12 mouse cellular contexts compared by ENCODE assay signal in genomic region chr10:26034931-26035330, GRCm38 (mm10). TPM values are rescaled to one million over a fixed set of nuclear protein-coding genes. Genes with fewer than 3 reads are reported as not detected.
A peak's percentile ranks its signal among the peaks of the same experiment; 100 is the strongest.
DNase-seq lines count a peak whose midpoint lies in the region; ATAC-seq lines count a peak whose summit lies in the region.
"Had no signal": no experiment of that assay in that cellular context is flagged by ENCODE, and none has a peak within 500 bp of the region (broad histone marks: within the 10 kb centered on the region; RNA-seq: fewer than 3 reads in every experiment).

No protein-coding gene starts in this region.

- H3K9me3 ChIP-seq in midbrain, embryonic 16.5 days (replicated peaks; ENCODE audit: control insufficient read depth, low read length, poor library complexity, severe bottlenecking) = no peaks in the 10 kb centered on the region
- no peaks in the 10 kb centered on the region for H3K9me3 ChIP-seq in midbrain, embryonic 11.5 days (ENCODE audit: control insufficient read depth, low read length)
- H3K9me3 ChIP-seq: lung, embryonic 15.5 days had no signal

- H3K27me3 ChIP-seq in midbrain, embryonic 16.5 days (ENCODE audit: control insufficient read depth, insufficient read depth, low read depth, low read length) = no peaks in the 10 kb centered on the region
- H3K27me3 ChIP-seq in midbrain, embryonic 11.5 days (ENCODE audit: control insufficient read depth, insufficient read depth, low read length) = no peaks in the 10 kb centered on the region
- H3K27me3 ChIP-seq: lung, embryonic 15.5 days had no signal

- H3K9ac ChIP-seq in midbrain, embryonic 16.5 days (ENCODE audit: low read depth, low read length) = no peak overlapping the region
- no peak overlapping the region for H3K9ac ChIP-seq in midbrain, embryonic 11.5 days (ENCODE audit: low read length)
- H3K9ac ChIP-seq: lung, embryonic 15.5 days had no signal

- H3K4me1 ChIP-seq in midbrain, embryonic 16.5 days (ENCODE audit: control insufficient read depth, insufficient read depth, low read length) = no peaks in the 10 kb centered on the region
- no peaks in the 10 kb centered on the region for H3K4me1 ChIP-seq in midbrain, embryonic 11.5 days (ENCODE audit: control insufficient read depth, insufficient read depth, low read length)
- H3K4me1 ChIP-seq: lung, embryonic 15.5 days had no signal

- no peak overlapping the region for H3K27ac ChIP-seq in midbrain, embryonic 16.5 days (ENCODE audit: low read length)
- H3K27ac ChIP-seq in midbrain, embryonic 11.5 days (ENCODE audit: low read depth, low read length) = no peak overlapping the region
- H3K27ac ChIP-seq: kidney, postnatal 0 days; lung, embryonic 15.5 days had no signal

- no peaks in the 10 kb centered on the region for H3K36me3 ChIP-seq in midbrain, embryonic 16.5 days (ENCODE audit: control insufficient read depth, insufficient read depth, low read length)
- H3K36me3 ChIP-seq in midbrain, embryonic 11.5 days (ENCODE audit: control insufficient read depth, insufficient read depth, low read length) = no peaks in the 10 kb centered on the region
- H3K36me3 ChIP-seq: lung, embryonic 15.5 days had no signal

- H3K4me3 ChIP-seq in midbrain, embryonic 16.5 days (ENCODE audit: low read depth, low read length) = no peak overlapping the region
- no peak overlapping the region for H3K4me3 ChIP-seq in midbrain, embryonic 11.5 days (ENCODE audit: low read depth, low read length)
- H3K4me3 ChIP-seq: lung, embryonic 15.5 days had no signal

- ATAC-seq in midbrain, embryonic 16.5 days = peak; percentile 25; the same call in 1 of the 2 replicates
- no peak for ATAC-seq in midbrain, embryonic 11.5 days (ENCODE audit: low FRiP score)

- DNase-seq in cerebellum, postnatal 10 days = peak; percentile 55 to 77
- no peak for DNase-seq in cerebellum, postnatal 36 days
- no peak for DNase-seq in midbrain, embryonic 11.5 days (ENCODE audit: low spot score, missing footprints)
- peak; percentile 54 to 89 for DNase-seq in left cerebral cortex, adult 8-10 months (ENCODE audit: low spot score in 2 of 2)
- peak; percentile 88 for DNase-seq in telencephalon, adult 2 months (ENCODE audit: low read depth, low spot score)
- DNase-seq in spleen, postnatal 14 days (ENCODE audit: low spot score in 2 of 2) = no peak
- DNase-seq in adrenal gland, adult 8-10 months = no peak
- DNase-seq: gastrocnemius, postnatal 25 days; heart, postnatal 4 days had no signal

- WGBS in midbrain, embryonic 16.5 days = 79% methylated on average over 5 of the region's 5 CpGs
- WGBS in midbrain, embryonic 11.5 days = 87% methylated on average over 5 of the region's 5 CpGs

- no peak overlapping the region for H3K4me2 ChIP-seq in midbrain, embryonic 16.5 days (ENCODE audit: low read length)
- no peak overlapping the region for H3K4me2 ChIP-seq in midbrain, embryonic 11.5 days
- H3K4me2 ChIP-seq: lung, embryonic 15.5 days had no signal

RNA-seq across cellular contexts. Expression of gene Gm9767, which starts 43.1 kb away (rescaled TPM):
- polyA plus RNA-seq in midbrain, embryonic 16.5 days (2015; fragmentation: Nextera tagmentation; extraction: Ambion mirVana) = 1.2 and 2.3 TPM in 2 replicates
- polyA plus RNA-seq in midbrain, embryonic 11.5 days (2014; fragmentation: Nextera tagmentation; extraction: Ambion mirVana) = 0.45 TPM in 1 of 2 replicates, not detected in the other
- 1 to 10 TPM in 1 of 4 experiments, under 1 TPM in 3; 0.66 to 1.0 (median 0.80) TPM for total RNA-seq in left cerebral cortex, adult 8-10 months (2022)
- 1 to 10 TPM in 2 of 4 experiments, under 1 TPM in 2; 0.35 to 2.6 (median 1.3) TPM for total RNA-seq in adrenal gland, adult 8-10 months (2022)
- total RNA-seq: gastrocnemius, postnatal 25 days; heart, postnatal 4 days had no signal
- polyA plus RNA-seq: kidney, postnatal 0 days; lung, embryonic 15.5 days had no signal

RNA-seq across cellular contexts. Expression of gene Tmem200a, which starts 43.9 kb away (rescaled TPM):
- 34.3 and 35.2 TPM in 2 replicates for polyA plus RNA-seq in midbrain, embryonic 16.5 days (2015; fragmentation: Nextera tagmentation; extraction: Ambion mirVana)
- 11.4 and 15.9 TPM in 2 replicates for polyA plus RNA-seq in midbrain, embryonic 11.5 days (2014; fragmentation: Nextera tagmentation; extraction: Ambion mirVana)
- total RNA-seq in left cerebral cortex, adult 8-10 months (2022) = 10 to 100 TPM; 10.9 to 16.1 (median 13.2) TPM
- total RNA-seq in adrenal gland, adult 8-10 months (2022) = 100 to 1,000 TPM in 2 of 4 experiments, 10 to 100 TPM in 2; 55.0 to 147 (median 101) TPM

Comparison
In these comparisons a context has a peak if more than half of its experiments do, and no peak if none do; other contexts are left out.
1. DNase-seq: peak in cerebellum, postnatal 10 days (2 of 2), left cerebral cortex, adult 8-10 months (2 of 2) and telencephalon, adult 2 months (single experiment); none in cerebellum, postnatal 36 days (0 of 2), midbrain, embryonic 11.5 days (single experiment), spleen, postnatal 14 days (0 of 2) and adrenal gland, adult 8-10 months (single experiment).